Mouse (Mus musculus): ENCODE results near the gene Ldah. TPM values are rescaled to one million over a fixed set of nuclear protein-coding genes. Genes with fewer than 3 reads are reported as not detected.

Ldah gene
- polyA plus RNA-seq, 1 experiment from 2014 or later = 63.2 TPM

DNA sequence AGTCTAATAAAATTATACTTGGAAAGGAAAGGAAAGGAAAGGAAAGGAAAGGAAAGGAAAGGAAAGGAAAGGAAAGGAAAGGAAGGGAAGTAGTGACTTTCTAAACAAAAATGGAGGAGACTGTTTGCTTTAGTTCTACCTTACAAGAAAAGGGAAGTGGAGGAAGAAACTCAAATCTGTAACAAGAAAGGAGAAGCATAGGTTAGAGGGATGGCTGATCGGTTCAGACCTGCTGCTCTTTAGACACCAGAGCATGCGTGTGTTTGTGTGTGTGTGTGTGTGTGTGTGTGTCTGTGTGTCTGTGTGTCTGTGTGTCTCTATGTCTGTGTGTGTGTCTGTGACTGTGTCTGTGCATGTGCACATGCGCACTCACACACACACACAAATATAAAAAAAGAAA is 23.2 kb downstream of the Ldah start:
- Histone ChIP-seq H3K4me2 (replicated peaks) (no peak overlapping the region), H3K4me1 (replicated peaks) (no peaks in the 10 kb centered on the region), H3K27me3 (no peaks in the 10 kb centered on the region), H3K4me3 (replicated peaks) (no peak overlapping the region), H3K36me3 (peaks cover 26% of the 10 kb centered on the region), H3K27ac (no peak overlapping the region), H3K9me3 (no peaks in the 10 kb centered on the region), H3K9ac (replicated peaks) (no peak overlapping the region)
- no peak for ATAC-seq
- WGBS = 98% methylated on average over 3 of the region's 3 CpGs

DNA sequence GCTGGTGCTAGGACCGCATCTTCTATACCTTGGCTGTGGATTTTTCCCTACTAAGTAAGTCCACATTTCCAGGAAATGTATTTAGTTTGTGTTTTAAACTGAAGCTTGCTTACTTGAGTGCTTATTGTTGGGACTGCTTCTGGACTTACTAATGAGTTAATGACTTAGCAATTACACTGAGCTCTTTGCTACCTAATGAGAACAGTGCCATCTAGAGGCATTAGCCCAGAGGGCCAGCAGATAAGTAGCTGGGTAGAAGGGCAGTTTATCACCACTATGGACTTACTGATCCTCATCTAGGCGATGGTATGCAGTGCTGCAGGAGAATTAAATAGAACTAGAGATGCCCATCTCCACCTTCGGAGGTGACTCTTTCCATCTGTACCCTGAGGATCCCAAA is 24.8 kb downstream of the Ldah start:
- H3K27ac ChIP-seq = no peak overlapping the region
- no peak overlapping the region for H3K9ac ChIP-seq (replicated peaks)
- ATAC-seq = no peak
- peaks cover 24% of the 10 kb centered on the region for H3K36me3 ChIP-seq
- H3K4me2 ChIP-seq (replicated peaks) = no peak overlapping the region
- no peak overlapping the region for H3K4me3 ChIP-seq (replicated peaks)
- no peaks in the 10 kb centered on the region for H3K4me1 ChIP-seq (replicated peaks)
- 83% methylated on average over 3 of the region's 3 CpGs for WGBS
- H3K27me3 ChIP-seq = no peaks in the 10 kb centered on the region
- no peaks in the 10 kb centered on the region for H3K9me3 ChIP-seq

DNA sequence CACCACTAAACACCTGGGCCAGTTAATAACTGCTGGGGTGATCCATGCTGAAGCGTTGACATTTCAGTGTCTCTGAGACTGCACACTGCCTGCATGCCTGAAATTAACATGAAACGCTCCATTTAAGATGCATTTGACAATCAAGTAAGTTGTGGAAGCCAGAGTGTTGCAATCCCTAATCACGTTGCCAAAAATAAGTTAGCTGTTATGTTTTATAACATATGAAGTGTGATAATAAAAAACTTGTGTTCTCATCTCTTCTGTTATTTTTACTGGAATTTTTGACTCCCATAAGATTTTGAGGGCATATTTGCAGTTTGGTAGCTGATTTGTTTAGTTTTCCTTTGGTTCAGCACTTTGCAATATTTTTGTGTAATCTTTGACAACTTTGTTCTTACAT is 34.3 kb downstream of the Ldah start:
- ATAC-seq = no peak
- WGBS = 92% methylated on average over 3 of the region's 3 CpGs

DNA sequence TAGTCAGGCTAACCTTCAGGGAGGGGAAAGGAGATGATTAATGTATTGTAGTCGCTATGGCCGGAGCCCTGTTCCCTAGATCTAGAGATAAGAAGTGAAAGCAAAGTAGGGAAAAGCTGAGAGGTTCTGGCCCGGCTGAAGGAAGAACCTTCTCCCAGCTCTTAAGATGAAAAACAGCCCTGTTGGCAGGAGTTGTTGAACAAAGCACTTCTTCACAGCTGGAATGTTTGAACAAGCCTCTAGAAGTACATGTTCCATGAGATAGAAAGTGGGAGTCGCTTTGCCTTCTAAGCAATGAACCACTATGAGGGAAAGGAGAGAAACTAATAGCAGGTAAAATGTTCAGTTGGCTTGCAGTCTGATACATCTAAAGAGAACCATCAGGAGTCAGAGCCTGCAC is 36.8 kb downstream of the Ldah start:
- H3K4me3 ChIP-seq (replicated peaks) = no peak overlapping the region
- ATAC-seq = no peak
- peaks cover 14% of the 10 kb centered on the region for H3K36me3 ChIP-seq
- no peak overlapping the region for H3K4me2 ChIP-seq (replicated peaks)
- H3K27ac ChIP-seq = no peak overlapping the region
- no peak overlapping the region for H3K9ac ChIP-seq (replicated peaks)
- WGBS = 89% methylated on average over 4 of the region's 4 CpGs
- no peaks in the 10 kb centered on the region for H3K9me3 ChIP-seq
- H3K4me1 ChIP-seq (replicated peaks) = no peaks in the 10 kb centered on the region
- no peaks in the 10 kb centered on the region for H3K27me3 ChIP-seq

More for the DNA sequence above, 34.3 kb downstream of the Ldah start:
- peaks cover 18% of the 10 kb centered on the region for H3K36me3 ChIP-seq
- no peak overlapping the region for H3K4me2 ChIP-seq (replicated peaks)
- no peak overlapping the region for H3K4me3 ChIP-seq (replicated peaks)
- H3K9me3 ChIP-seq = no peaks in the 10 kb centered on the region
- H3K27ac ChIP-seq = no peak overlapping the region
- no peaks in the 10 kb centered on the region for H3K27me3 ChIP-seq
- no peak overlapping the region for H3K9ac ChIP-seq (replicated peaks)
- H3K4me1 ChIP-seq (replicated peaks) = no peaks in the 10 kb centered on the region

DNA sequence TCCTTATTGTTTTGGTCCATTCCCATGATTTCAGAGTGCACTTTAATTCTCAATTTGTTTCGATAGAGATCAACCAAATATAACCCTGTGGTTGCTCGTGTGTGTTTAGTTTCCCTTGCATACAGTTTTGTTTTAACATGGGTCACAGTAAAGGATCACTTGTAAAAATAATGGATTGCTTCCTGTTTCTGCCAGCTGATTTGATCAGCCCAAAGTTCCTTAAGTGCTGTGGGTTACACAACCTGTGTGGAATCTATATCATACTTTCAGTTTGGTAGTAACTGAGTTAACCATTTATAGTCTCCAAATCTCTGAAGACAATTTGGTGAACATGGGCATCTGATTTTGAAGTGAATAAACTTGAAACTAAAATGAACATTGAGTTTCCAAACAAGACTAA is 52.4 kb downstream of the Ldah start:
- peaks cover 3% of the 10 kb centered on the region; the same call in 1 of the 2 replicates for H3K36me3 ChIP-seq
- peaks cover 3% of the 10 kb centered on the region for H3K4me1 ChIP-seq (replicated peaks)
- no peak overlapping the region for H3K4me2 ChIP-seq (replicated peaks)
- no peaks in the 10 kb centered on the region for H3K27me3 ChIP-seq
- H3K27ac ChIP-seq = no peak overlapping the region
- 92% methylated on average over 2 of the region's 2 CpGs for WGBS
- no peaks in the 10 kb centered on the region for H3K9me3 ChIP-seq
- no peak overlapping the region for H3K9ac ChIP-seq (replicated peaks)
- no peak for ATAC-seq
- H3K4me3 ChIP-seq (replicated peaks) = no peak overlapping the region

DNA sequence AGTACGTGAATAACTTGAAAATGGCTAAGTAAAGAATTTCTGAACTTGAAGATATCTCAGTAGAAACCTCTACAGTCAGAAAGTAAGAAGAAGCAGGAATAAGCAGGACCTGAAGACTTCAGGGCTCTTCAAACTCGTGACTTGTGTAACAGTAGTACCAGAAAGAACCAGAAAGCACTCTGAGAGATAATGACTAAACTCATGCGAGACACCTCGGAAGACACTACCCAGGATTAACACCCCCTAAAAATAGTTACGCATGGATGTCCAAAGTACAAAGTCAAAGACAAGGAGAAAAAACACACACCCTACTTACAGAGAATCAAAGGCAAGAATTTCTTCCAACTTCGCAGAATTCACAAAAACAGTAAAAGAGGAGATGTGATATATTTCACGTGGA is 58.4 kb downstream of the Ldah start:
- Histone ChIP-seq H3K9ac (replicated peaks) (no peak overlapping the region), H3K9me3 (no peaks in the 10 kb centered on the region), H3K4me2 (replicated peaks) (no peak overlapping the region), H3K27me3 (no peaks in the 10 kb centered on the region), H3K27ac (no peak overlapping the region), H3K36me3 (0 out of 2 replicates have a peak, but pooled peaks cover 3% of the 10 kb centered on the region), H3K4me3 (replicated peaks) (no peak overlapping the region), H3K4me1 (replicated peaks) (peaks cover 3% of the 10 kb centered on the region)
- 89% methylated on average over 7 of the region's 7 CpGs for WGBS
- no peak for ATAC-seq

DNA sequence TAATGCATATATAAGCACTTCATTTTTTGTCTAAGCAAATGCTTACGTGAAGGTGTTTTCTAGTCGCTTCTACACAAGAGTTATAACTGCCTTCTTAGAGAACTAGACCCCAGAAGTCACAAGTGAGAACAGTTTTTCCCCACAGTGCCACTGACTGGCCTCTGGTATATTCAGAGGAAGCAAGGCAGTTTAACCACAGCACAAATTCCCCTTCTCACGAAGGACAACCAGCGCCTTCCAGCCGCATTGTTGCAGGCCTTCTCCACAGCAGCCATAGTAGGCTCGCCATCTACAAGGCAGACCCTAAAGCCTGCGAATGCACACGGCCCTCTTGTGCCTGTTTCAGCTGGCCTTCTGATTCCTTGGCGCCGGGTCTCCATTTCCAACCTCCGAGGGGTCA is 61.7 kb downstream of the Ldah start:
- WGBS = 96% methylated on average over 11 of the region's 11 CpGs
- Histone ChIP-seq H3K27ac (no peak overlapping the region), H3K4me1 (replicated peaks) (no peaks in the 10 kb centered on the region), H3K27me3 (no peaks in the 10 kb centered on the region), H3K9ac (replicated peaks) (no peak overlapping the region), H3K9me3 (no peaks in the 10 kb centered on the region), H3K4me3 (replicated peaks) (no peak overlapping the region), H3K36me3 (0 out of 2 replicates have a peak, but pooled peaks cover 3% of the 10 kb centered on the region), H3K4me2 (replicated peaks) (no peak overlapping the region)
- ATAC-seq = no peak

DNA sequence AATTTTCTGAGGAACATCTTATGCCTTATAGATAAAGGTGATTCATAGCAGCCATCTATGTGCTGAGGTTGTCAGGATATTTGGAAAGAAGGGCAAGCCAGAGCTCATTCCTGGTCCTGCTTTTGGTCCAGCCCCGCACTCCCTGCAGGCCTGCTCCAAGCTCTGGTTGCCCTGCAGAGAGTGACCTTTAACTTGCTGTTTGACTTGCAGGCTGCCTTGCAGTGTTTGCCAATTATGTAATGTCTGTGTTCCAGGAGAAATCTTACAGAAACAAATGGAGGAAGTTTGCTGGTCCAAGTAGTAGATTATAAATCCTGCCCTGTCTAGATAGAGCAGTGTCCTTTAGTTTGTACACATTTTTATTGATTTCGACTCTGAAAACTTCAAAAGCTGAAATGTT is 63.5 kb downstream of the Ldah start:
- no peaks in the 10 kb centered on the region for H3K9me3 ChIP-seq
- H3K36me3 ChIP-seq = 0 out of 2 replicates have a peak, but pooled peaks cover 3% of the 10 kb centered on the region
- H3K9ac ChIP-seq (replicated peaks) = no peak overlapping the region
- no peak overlapping the region for H3K4me2 ChIP-seq (replicated peaks)
- WGBS = 92% methylated on average over 2 of the region's 2 CpGs
- H3K27ac ChIP-seq = no peak overlapping the region
- no peaks in the 10 kb centered on the region for H3K27me3 ChIP-seq
- H3K4me1 ChIP-seq (replicated peaks) = no peaks in the 10 kb centered on the region
- no peak for ATAC-seq
- no peak overlapping the region for H3K4me3 ChIP-seq (replicated peaks)

DNA sequence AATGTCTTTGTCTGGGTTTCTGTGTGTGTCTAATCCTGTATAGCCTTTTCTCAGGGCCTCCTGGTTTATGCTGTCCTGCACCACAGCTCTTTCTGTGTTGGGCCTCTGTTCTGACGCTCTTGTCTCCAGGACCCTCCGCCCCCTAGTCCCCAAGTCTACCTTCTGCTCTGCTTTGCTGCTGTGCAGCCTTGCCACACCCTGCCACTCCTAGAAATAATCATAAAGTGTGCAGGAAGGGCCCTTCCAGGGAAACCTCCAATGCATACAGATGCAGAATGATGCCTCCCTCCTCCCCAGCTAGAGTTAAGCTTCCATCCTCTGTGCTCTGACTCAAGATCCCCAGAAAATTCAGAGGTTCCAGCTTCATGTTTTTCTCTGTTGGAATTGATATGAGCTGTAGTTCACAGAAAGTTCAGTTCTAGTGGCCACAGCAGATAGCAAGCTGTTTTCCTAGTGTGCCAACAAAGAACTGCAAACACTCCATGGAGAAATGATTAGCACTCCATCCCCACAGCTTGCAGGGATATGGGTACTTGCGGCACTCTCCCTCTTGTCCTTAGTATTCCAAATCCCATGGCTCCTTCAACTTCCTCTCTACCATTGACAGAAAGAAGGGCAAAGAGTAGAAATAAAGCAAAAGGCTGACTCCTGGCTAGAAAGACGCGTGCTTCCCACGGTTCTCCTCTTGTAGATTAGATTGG is 65.7 kb downstream of the Ldah start:
- Histone ChIP-seq H3K4me2 (replicated peaks) (no peak overlapping the region), H3K4me3 (replicated peaks) (no peak overlapping the region), H3K4me1 (replicated peaks) (no peaks in the 10 kb centered on the region), H3K27me3 (no peaks in the 10 kb centered on the region), H3K9ac (replicated peaks) (no peak overlapping the region), H3K9me3 (no peaks in the 10 kb centered on the region), H3K27ac (no peak overlapping the region), H3K36me3 (0 out of 2 replicates have a peak, but pooled peaks cover 3% of the 10 kb centered on the region)
- ATAC-seq = no peak
- 89% methylated on average over 6 of the region's 6 CpGs for WGBS

DNA sequence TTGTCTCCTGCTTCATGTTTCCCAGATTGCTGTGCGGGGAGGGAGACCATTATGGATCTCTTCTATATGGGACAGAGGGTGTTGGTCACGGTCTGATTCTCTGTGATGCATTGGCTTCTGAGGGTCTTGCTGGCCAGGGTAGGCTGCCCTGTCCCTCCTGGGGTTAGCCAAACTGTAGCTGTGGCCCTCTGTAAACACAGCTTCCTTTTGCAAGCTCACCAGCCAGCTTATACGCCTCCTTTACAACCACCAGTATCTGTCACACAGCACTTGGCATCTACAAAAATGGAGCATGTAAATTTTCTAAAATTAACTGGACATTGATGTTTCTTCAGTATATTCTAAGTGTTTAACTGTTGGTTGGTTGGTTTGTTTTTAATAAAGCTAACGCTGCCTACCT is 67.5 kb downstream of the Ldah start:
- H3K4me1 ChIP-seq (replicated peaks) = no peaks in the 10 kb centered on the region
- H3K27ac ChIP-seq = no peak overlapping the region
- ATAC-seq = no peak
- no peak overlapping the region for H3K4me2 ChIP-seq (replicated peaks)
- no peak overlapping the region for H3K9ac ChIP-seq (replicated peaks)
- 88% methylated on average over 4 of the region's 4 CpGs for WGBS
- no peaks in the 10 kb centered on the region for H3K36me3 ChIP-seq
- no peaks in the 10 kb centered on the region for H3K9me3 ChIP-seq
- no peak overlapping the region for H3K4me3 ChIP-seq (replicated peaks)
- H3K27me3 ChIP-seq = no peaks in the 10 kb centered on the region

DNA sequence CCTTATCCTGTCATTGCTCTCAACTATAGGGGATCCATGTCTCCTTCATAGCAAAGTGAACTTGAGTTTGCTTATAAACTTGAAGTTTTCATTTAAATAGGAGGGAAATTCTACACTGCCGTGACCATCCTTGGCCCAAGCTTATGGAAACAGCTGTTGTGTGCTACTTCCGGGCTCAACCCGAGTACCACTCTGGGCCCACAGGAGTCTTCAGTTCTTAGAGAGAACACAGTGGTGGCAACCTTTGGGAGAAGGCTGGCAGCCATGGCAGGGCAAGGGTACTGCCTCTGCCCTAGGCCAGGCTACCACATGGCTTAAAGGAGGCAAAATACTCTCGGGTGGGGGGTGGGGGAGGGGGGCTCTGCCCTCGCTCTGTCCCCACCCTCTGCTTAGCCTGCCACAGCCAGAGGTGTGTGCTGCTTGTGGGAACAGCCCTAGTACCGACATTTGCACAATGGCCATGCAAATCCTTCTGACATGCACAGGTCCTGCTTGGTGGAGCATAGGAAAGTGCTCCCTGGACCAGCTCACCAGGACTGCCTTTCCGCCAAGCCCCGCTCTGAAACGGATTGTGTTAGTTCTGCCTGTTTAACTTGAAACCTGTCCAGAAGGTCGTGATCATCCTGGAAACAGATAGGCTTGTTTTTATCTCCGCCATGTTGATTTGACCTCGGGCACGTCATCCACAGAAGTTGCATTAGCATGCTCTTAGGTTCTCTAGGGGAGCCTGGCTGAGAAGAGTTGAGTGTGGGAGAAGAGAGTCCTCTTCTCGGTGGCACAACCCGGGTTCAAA is 73.5 kb downstream of the Ldah start:
- Histone ChIP-seq H3K4me1 (replicated peaks) (no peaks in the 10 kb centered on the region), H3K36me3 (peaks cover 9% of the 10 kb centered on the region), H3K27me3 (no peaks in the 10 kb centered on the region), H3K27ac (no peak overlapping the region), H3K9ac (replicated peaks) (no peak overlapping the region), H3K4me2 (replicated peaks) (no peak overlapping the region), H3K4me3 (replicated peaks) (no peak overlapping the region), H3K9me3 (no peaks in the 10 kb centered on the region)
- WGBS = 82% methylated on average over 15 of the region's 15 CpGs
- no peak for ATAC-seq

DNA sequence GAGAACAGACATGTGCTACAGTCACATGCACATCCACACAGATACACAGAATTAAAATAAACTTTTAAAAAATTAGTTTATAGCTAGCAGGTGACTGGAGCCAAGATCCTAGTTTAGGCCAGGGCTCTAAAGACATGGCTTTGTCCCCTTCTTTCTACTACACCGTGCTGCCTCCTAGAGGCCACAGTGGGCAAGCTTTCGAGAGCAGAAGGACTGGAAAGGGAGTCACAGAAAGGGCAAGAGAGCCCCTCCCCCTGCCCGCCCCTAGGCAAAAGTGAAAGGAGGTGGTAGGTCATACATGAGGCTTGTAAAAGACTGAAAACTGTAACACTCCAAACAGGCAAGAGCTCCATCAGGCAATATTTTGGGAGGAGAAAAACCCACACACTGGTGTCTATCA is 80.1 kb downstream of the Ldah start:
- WGBS = 77% methylated on average over 3 of the region's 3 CpGs
- no peak for ATAC-seq

More for the DNA sequence above, 80.1 kb downstream of the Ldah start:
- Histone ChIP-seq H3K27me3 (no peaks in the 10 kb centered on the region; the same call in 1 of the 2 replicates), H3K4me2 (replicated peaks) (no peak overlapping the region), H3K27ac (no peak overlapping the region), H3K36me3 (peaks cover 9% of the 10 kb centered on the region), H3K9ac (replicated peaks) (no peak overlapping the region), H3K9me3 (no peaks in the 10 kb centered on the region), H3K4me1 (replicated peaks) (peaks cover 21% of the 10 kb centered on the region), H3K4me3 (replicated peaks) (no peak overlapping the region)

Measured in midbrain, embryonic 13.5 days (tissue).